Mouse (Mus musculus) heart, embryonic 15.5 days (tissue): ENCODE results near the gene Dync2li1. TPM values are rescaled to one million over a fixed set of nuclear protein-coding genes. Genes with fewer than 3 reads are reported as not detected.

Experiments used
- ATAC-seq: fragments of 200-750 bp; cut with Nextera tagmentation; replicated peaks from 2 replicates; pipeline ENCODE4 v1.8.0; 2017; ENCODE audit warnings: low read depth, moderate TSS enrichment; ENCODE audit not compliant: insufficient number of reproducible peaks, insufficient read depth, low FRiP score
- H3K27ac ChIP-seq: fragments of 300-500 bp; sonication (generic); 2 replicates; pipeline ENCODE4 v1.5.1; 2015; ENCODE audit warnings: mild to moderate bottlenecking, inconsistent platforms
- H3K27me3 ChIP-seq: fragments of 300-500 bp; sonication (generic); 2 replicates; pipeline ENCODE4 v1.6.1; 2015; ENCODE audit warnings: inconsistent platforms
- H3K36me3 ChIP-seq: fragments of 300-500 bp; sonication (generic); 2 replicates; pipeline ENCODE4 v1.6.1; 2015; ENCODE audit warnings: mild to moderate bottlenecking, inconsistent platforms
- H3K4me1 ChIP-seq: fragments of 300-500 bp; sonication (generic); replicated peaks from 2 replicates; pipeline ENCODE4 v1.6.1; 2015; ENCODE audit warnings: inconsistent platforms
- H3K4me2 ChIP-seq: fragments of 300-500 bp; sonication (generic); 2 replicates; pipeline ENCODE4 v1.6.1; 2015; ENCODE audit warnings: inconsistent platforms, mild to moderate bottlenecking, moderate library complexity
- H3K4me3 ChIP-seq: fragments of 300-500 bp; sonication (generic); 2 replicates; pipeline ENCODE4 v1.5.1; 2015; ENCODE audit warnings: mild to moderate bottlenecking, inconsistent platforms
- H3K9ac ChIP-seq: fragments of 300-500 bp; sonication (generic); 2 replicates; pipeline ENCODE4 v1.6.1; 2015; ENCODE audit warnings: mild to moderate bottlenecking, inconsistent platforms
- H3K9me3 ChIP-seq: fragments of 300-500 bp; sonication (generic); replicated peaks from 2 replicates; pipeline ENCODE4 v1.6.1; 2016; ENCODE audit warnings: inconsistent platforms
- WGBS: fragments of 180-500 bp; shearing (Covaris S2); methylation state at CpG from one replicate; pipeline ENCODE4 v1.1.7; 2015; ENCODE audit warnings: mixed read lengths; 5-methylcytosine and 5-hydroxymethylcytosine counted together
- polyA plus RNA-seq: library from polyadenylated mRNA; unstranded; fragments of >200 nt; fragmentation: Nextera tagmentation; extraction: Ambion mirVana; gene quantifications from 2 replicates; pipeline ENCODE4 v1.2.1, GENCODE M21; 2015

The Dync2li1 gene
- polyA plus RNA-seq, 1 experiment from 2014 or later = 12.3 TPM

DNA sequence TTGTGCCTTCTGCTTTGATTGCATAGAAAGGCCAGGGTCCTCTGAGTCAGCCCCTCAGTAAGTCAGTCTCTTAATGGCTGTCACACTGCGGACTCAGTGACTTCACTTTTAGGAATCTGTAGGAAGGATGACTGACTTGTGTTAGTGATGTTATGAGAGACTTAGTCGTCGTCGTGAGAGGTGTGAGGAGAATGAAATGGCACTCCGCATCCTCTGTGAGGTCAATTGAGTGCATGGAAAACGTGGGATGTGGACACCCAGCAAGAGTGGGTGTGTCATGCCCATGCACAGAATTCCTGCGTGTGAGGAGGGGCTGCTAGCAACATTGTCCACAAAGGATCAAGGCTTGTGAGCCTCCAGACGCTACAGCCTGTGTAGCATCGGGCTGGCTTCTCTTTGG is 2.3 kb downstream of the Dync2li1 start:
- Histone ChIP-seq H3K36me3 (no peaks in the 10 kb centered on the region), H3K4me2 (no peak overlapping the region), H3K27me3 (no peaks in the 10 kb centered on the region), H3K4me3 (no peak overlapping the region), H3K4me1 (peaks cover 4% of the 10 kb centered on the region), H3K9ac (no peak overlapping the region), H3K27ac (no peak overlapping the region), H3K9me3 (no peaks in the 10 kb centered on the region)
- WGBS = 70% methylated on average over 9 of the region's 9 CpGs
- ATAC-seq = no peak

DNA sequence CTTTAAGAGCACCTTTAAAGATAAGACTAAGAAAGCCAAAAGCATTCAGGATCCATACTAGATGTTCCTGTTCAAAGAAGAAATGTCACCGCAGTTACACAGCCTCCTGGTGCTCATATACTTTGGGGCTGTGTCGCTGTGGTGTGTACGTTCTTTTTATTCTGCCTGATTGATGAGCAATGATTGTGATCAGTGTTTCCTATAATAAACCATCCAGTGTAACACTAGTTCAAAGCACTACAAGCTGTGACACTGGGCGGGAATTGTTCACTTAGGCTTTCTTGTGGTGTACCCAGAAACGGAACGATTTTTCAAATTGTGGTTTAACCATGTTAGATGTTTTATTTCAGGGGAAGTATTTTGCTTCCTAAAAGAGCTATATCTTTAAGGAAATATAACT is 5.5 kb downstream of the Dync2li1 start:
- Histone ChIP-seq H3K9me3 (no peaks in the 10 kb centered on the region), H3K27me3 (no peaks in the 10 kb centered on the region), H3K4me2 (no peak overlapping the region), H3K4me3 (no peak overlapping the region), H3K9ac (no peak overlapping the region), H3K27ac (no peak overlapping the region), H3K4me1 (peaks cover 2% of the 10 kb centered on the region), H3K36me3 (no peaks in the 10 kb centered on the region)
- 87% methylated on average over 6 of the region's 6 CpGs for WGBS
- ATAC-seq = no peak

DNA sequence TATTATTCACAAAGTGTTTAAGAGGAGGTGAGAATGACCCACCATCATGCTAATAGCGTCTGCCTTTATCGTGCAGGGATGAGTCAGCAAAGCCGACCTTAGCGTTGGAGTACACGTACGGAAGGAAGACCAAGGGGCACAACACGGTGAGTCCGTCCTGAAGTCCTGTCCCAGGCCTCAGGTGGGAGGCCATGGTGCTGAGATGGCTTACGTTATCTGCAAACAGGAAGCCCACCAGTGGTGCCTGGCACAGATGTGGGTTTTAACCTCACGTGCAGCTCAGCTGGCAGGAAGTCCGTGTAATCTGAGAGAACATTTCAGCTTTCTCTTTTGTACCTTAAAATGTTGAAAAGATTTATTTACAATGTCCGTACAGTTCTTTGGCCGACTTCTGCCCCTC is 7.1 kb downstream of the Dync2li1 start:
- H3K27ac ChIP-seq = no peak overlapping the region
- no peaks in the 10 kb centered on the region for H3K27me3 ChIP-seq
- H3K9ac ChIP-seq = no peak overlapping the region
- H3K9me3 ChIP-seq = no peaks in the 10 kb centered on the region
- H3K4me1 ChIP-seq = no peaks in the 10 kb centered on the region
- no peak overlapping the region for H3K4me2 ChIP-seq
- H3K36me3 ChIP-seq = no peaks in the 10 kb centered on the region
- no peak overlapping the region for H3K4me3 ChIP-seq
- WGBS = 71% methylated on average over 13 of the region's 13 CpGs
- no peak for ATAC-seq

DNA sequence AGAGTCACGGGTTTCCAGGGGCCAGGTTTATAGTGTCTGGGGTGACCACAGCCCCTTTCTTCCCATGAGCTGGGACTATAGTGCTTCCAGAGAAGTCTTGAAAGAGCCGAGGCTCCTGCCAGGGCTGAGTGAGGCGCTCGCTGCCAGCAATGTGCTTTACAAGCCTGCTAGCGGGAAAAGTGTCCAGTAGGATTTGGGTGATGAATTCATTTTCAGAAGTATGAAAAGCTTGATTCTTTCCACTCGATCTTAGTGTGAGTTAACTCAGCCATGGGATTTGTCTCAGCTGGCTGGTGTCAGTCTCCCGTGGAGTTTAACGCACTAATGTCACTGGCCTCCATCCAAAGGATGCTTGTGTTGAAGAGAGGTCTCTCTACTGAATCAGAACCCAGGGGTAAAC is 10.0 kb downstream of the Dync2li1 start:
- no peaks in the 10 kb centered on the region for H3K9me3 ChIP-seq
- no peaks in the 10 kb centered on the region for H3K36me3 ChIP-seq
- H3K9ac ChIP-seq = no peak overlapping the region
- 56% methylated on average over 8 of the region's 8 CpGs for WGBS
- no peaks in the 10 kb centered on the region for H3K27me3 ChIP-seq
- no peak overlapping the region for H3K4me3 ChIP-seq
- H3K4me1 ChIP-seq = no peaks in the 10 kb centered on the region
- no peak overlapping the region for H3K4me2 ChIP-seq
- ATAC-seq = no peak
- no peak overlapping the region for H3K27ac ChIP-seq

DNA sequence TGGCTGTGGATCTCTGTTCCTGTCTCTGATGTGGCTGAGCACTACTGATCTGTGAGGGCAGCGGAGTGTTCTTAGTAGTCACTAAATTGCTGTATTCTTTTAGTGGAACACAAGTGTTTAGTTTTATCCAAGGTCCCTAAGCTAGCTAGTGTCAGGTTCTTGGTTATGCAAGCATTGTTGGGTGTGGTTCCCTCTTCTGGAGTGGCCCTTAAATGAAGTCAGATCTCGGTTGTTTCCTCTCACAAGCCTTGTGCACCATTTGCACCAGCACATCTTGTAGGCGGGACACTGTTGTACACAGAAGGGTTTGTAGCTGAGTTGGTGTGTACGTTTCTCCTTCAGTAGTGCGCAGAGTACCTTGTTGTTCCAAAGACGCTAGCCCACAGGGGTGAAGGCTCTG is 11.7 kb downstream of the Dync2li1 start:
- Histone ChIP-seq H3K9me3 (no peaks in the 10 kb centered on the region), H3K27ac (no peak overlapping the region), H3K36me3 (no peaks in the 10 kb centered on the region), H3K9ac (no peak overlapping the region), H3K4me3 (no peak overlapping the region), H3K4me2 (no peak overlapping the region), H3K27me3 (no peaks in the 10 kb centered on the region), H3K4me1 (0 out of 2 replicates have a peak, but pooled peaks cover 1% of the 10 kb centered on the region)
- ATAC-seq = no peak
- WGBS = 89% methylated on average over 6 of the region's 6 CpGs

DNA sequence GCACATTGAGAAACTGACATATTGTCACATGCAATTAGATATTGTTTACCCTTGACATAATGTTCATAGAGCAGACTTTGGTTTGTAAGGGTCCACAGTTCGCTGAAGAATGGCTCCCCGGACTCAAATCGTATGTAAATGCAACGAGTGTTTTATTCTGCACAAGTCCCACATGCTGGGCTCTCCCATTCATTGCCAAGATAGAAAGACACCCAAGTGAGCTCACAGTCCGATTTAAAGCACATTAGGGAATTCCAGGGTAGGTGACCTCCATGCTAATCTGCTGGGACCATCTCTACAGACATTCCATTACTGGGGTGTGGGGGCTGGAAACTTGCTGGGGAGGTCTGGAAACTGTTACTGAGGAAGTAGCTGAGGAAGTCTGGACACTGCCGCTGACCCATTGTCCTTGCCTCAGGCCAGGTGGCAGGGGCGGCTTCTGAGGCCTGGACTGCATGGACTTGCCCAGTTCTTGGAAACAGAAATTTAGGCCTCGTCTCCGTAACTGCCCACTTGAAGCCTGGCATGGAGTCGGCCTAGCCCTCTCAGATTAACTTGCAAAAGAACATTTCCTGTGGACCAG is 13.6 kb downstream of the Dync2li1 start:
- H3K4me1 ChIP-seq = 0 out of 2 replicates have a peak, but pooled peaks cover 6% of the 10 kb centered on the region
- ATAC-seq = no peak
- no peaks in the 10 kb centered on the region for H3K36me3 ChIP-seq
- no peak overlapping the region for H3K9ac ChIP-seq
- no peak overlapping the region for H3K27ac ChIP-seq
- H3K4me3 ChIP-seq = no peak overlapping the region
- H3K9me3 ChIP-seq = no peaks in the 10 kb centered on the region
- H3K4me2 ChIP-seq = no peak overlapping the region
- no peaks in the 10 kb centered on the region for H3K27me3 ChIP-seq
- WGBS = 66% methylated on average over 10 of the region's 10 CpGs

DNA sequence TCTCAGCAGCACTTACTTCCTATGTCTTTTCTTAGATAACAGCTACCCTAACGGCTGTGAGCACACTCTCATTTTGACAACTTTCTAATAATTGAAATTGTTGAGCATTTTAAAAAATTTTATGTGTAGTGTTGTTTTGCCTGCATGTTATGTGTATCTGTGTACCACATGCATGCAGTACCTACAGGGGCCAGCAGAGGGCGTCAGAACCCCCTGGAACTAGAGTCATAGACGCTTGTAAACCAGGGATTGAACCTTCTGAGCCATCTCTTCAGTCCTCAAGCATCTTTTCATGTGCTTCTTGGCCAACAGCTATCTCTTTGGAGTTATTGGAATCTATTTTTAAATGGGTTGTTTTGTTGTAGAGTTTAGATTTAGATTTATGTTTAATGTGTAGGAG is 15.6 kb downstream of the Dync2li1 start:
- no peak overlapping the region for H3K9ac ChIP-seq
- no peaks in the 10 kb centered on the region for H3K9me3 ChIP-seq
- no peak overlapping the region for H3K4me2 ChIP-seq
- H3K27ac ChIP-seq = no peak overlapping the region
- H3K4me3 ChIP-seq = no peak overlapping the region
- 40% methylated on average over 3 of the region's 3 CpGs for WGBS
- H3K36me3 ChIP-seq = no peaks in the 10 kb centered on the region
- 0 out of 2 replicates have a peak, but pooled peaks cover 6% of the 10 kb centered on the region for H3K4me1 ChIP-seq
- no peaks in the 10 kb centered on the region for H3K27me3 ChIP-seq
- ATAC-seq = no peak

DNA sequence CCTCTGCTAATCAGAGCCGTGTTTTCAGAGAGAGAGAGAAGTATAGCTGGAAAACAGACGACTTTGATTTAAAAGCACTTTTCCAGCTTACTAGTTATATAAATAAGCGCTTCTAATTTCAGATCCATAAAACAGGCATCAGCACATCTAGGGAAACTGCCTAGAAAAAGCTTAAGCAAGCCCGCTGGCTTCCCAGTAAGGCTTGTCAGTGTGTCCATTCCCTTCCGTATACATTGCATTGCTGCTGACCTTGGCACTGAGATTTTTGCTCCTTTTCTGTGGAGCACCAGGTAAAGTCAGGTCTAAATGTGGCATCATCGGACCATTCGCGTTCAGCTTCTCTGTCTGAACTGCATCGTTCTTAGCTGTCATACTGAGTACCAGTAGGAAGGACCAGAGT is 16.0 kb downstream of the Dync2li1 start:
- H3K4me1 ChIP-seq = 0 out of 2 replicates have a peak, but pooled peaks cover 6% of the 10 kb centered on the region
- H3K4me3 ChIP-seq = no peak overlapping the region
- no peak for ATAC-seq
- H3K9me3 ChIP-seq = no peaks in the 10 kb centered on the region
- 85% methylated on average over 9 of the region's 9 CpGs for WGBS
- H3K27ac ChIP-seq = no peak overlapping the region
- no peaks in the 10 kb centered on the region for H3K36me3 ChIP-seq
- H3K27me3 ChIP-seq = no peaks in the 10 kb centered on the region
- H3K9ac ChIP-seq = no peak overlapping the region
- no peak overlapping the region for H3K4me2 ChIP-seq

DNA sequence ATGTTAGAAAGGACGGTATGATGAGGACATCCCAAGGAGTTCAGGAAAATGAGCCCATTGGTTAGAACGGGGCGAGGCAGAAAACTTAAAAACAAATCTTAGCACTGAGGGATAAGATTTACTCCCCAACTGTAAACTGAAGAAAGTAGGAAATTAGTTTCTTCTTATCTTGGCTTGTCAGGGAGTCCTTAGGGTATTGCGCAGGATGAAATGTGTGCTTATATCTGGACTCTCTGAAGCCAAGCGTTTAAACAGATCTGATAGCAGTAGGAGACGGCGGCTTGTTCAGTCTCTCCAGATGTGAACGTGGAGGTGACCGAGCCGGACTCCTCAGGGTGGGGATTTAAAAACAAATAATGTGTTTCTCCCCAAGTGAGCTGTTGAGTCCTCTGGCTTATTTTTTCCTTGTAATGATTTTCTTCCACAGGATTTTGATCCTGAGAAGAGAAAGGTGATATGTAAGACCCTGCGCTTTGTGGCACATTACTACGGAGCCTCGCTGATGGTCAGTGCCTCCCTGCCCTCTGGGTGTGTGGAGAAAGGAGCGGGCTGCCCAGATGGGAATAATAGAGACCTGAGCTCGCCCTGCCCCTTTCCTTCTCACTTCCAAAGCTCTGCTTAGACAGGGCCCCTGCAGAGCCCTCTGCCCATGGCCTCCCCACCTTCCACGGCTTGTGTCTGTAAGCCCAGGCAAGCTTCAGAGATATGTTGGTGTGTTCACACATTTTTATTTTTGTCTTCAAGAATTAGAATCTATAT is 18.2 kb downstream of the Dync2li1 start:
- Histone ChIP-seq H3K36me3 (no peaks in the 10 kb centered on the region), H3K4me1 (0 out of 2 replicates have a peak, but pooled peaks cover 6% of the 10 kb centered on the region), H3K4me2 (no peak overlapping the region), H3K27ac (no peak overlapping the region), H3K27me3 (no peaks in the 10 kb centered on the region), H3K9ac (no peak overlapping the region), H3K4me3 (no peak overlapping the region), H3K9me3 (no peaks in the 10 kb centered on the region)
- ATAC-seq = no peak
- 45% methylated on average over 16 of the region's 16 CpGs for WGBS

DNA sequence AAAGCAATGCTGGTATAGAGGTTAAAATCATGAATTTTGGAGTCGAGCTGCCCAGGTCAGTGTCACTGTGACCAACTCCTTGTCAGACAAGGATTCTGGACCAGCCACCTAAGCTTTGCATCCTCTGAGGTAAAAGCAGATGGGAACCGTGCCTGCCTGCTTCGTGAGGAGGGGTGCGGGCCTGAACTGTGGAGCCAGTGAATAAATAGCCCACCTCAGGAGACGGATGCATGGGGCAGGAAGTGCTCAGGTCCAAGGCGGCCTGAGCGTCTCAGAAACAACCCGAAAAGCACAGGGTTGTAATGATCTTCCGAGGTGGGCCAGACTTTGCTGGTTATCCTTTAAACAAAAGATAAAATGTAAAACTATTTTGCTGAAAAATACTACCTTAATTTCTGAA is 18.8 kb downstream of the Dync2li1 start:
- Histone ChIP-seq H3K4me1 (0 out of 2 replicates have a peak, but pooled peaks cover 6% of the 10 kb centered on the region), H3K36me3 (no peaks in the 10 kb centered on the region), H3K9ac (no peak overlapping the region), H3K4me3 (no peak overlapping the region), H3K27me3 (no peaks in the 10 kb centered on the region), H3K4me2 (no peak overlapping the region), H3K9me3 (no peaks in the 10 kb centered on the region), H3K27ac (no peak overlapping the region)
- ATAC-seq = no peak
- WGBS = 47% methylated on average over 9 of the region's 9 CpGs

DNA sequence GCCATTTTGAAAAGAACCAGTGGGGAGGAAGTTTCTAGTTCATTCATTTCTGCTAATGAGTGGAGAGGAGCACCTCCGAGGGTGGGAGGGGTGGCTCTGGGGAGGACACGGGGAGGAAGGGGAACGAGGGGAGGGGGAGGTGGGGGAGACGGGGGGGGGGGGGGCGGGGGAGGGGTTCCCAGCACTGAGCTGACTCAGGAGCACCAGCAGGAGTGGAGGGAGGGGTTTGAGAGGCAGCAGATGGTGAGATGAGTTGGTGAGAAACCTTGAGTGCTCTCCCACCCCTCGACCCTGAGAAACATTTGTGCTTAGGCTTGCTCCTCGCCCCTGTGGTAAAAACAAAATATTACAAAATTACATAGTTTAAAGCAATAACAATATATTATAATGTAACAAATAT is 19.6 kb downstream of the Dync2li1 start:
- 33% methylated on average over 3 of the region's 7 CpGs for WGBS
- no peaks in the 10 kb centered on the region for H3K27me3 ChIP-seq
- H3K27ac ChIP-seq = no peak overlapping the region
- no peak overlapping the region for H3K4me2 ChIP-seq
- H3K9ac ChIP-seq = no peak overlapping the region
- no peak overlapping the region for H3K4me3 ChIP-seq
- no peak for ATAC-seq
- H3K36me3 ChIP-seq = no peaks in the 10 kb centered on the region
- 0 out of 2 replicates have a peak, but pooled peaks cover 6% of the 10 kb centered on the region for H3K4me1 ChIP-seq
- no peaks in the 10 kb centered on the region for H3K9me3 ChIP-seq

DNA sequence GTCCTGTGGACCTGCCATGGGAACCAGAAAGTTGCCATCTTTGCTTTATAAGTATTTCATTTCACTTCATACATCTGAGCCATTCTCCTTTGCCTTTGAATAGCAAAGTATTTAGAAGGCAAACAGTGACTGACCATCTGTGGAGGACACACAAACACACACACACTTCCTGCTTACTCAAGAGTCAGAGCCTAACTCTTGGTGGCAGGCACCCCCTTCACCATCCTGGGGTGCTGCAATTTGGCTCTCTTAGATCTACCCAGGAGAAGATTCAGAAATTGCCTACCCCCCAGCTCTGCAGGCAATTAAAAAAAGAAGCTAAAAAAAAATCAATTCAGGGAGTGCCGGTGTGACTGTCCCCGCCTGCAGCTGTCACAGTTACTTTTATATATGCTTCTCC is 20.2 kb downstream of the Dync2li1 start:
- H3K27ac ChIP-seq = no peak overlapping the region
- H3K4me2 ChIP-seq = no peak overlapping the region
- H3K9ac ChIP-seq = no peak overlapping the region
- H3K27me3 ChIP-seq = no peaks in the 10 kb centered on the region
- H3K4me3 ChIP-seq = no peak overlapping the region
- 66% methylated on average over 2 of the region's 2 CpGs for WGBS
- ATAC-seq = no peak
- H3K4me1 ChIP-seq = 0 out of 2 replicates have a peak, but pooled peaks cover 6% of the 10 kb centered on the region
- no peaks in the 10 kb centered on the region for H3K36me3 ChIP-seq
- H3K9me3 ChIP-seq = no peaks in the 10 kb centered on the region
